Mouse (Mus musculus): ENCODE measurements at regions not wholly inside any gene's neighbourhood (a gene's known extent, or its start where the extent isn't known, plus 50 kb on each side); places are given as distances from the start of the nearest gene placed in this dataset.

DNA sequence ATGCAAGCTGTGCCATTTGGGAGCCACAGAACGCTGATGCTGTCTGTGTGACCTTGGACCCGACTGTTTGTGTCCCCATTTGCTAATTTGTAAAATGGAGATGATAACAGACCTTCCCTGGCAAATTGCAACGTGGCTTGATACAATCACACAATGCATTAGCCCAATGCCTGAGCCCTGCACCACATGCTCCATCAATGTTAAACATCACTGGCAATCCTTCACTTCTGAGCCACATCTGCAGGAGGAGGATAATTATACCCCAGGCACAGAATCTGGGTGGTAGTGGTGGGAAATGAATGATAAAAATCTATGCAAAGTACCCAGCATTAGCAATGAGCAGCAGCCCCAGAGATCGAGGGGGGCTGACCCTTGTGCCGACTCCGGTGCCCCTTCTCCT lies 191.0 kb upstream of the Gjb5 start:
- TF ChIP-seq CTCF (IDR thresholded peaks at IDR 0.05; ENCODE audit: control insufficient read depth, insufficient read depth, insufficient replicate concordance, low read depth, low read length): no peak
- no peak for TF ChIP-seq POLR2A (IDR thresholded peaks at IDR 0.05; ENCODE audit: control insufficient read depth, low read depth, low read length)

All from testis, adult 2 months (tissue).